Mouse (Mus musculus) hindbrain, embryonic 16.5 days (tissue): ENCODE data around the gene Crtac1. TPM values are rescaled to one million over a fixed set of nuclear protein-coding genes. Genes with fewer than 3 reads are reported as not detected.

Source experiments
- ATAC-seq: fragments of 200-750 bp; cut with Nextera tagmentation; 2 replicates; pipeline ENCODE4 v1.8.0; 2017; ENCODE audit warnings: moderate TSS enrichment, moderate library complexity
- H3K27ac ChIP-seq: fragments of 300-500 bp; sonication (generic); 2 replicates; pipeline ENCODE4 v1.5.1; 2014; ENCODE audit warnings: low read depth, mild to moderate bottlenecking, control low read depth, low read length, moderate library complexity
- H3K27me3 ChIP-seq: fragments of 300-500 bp; sonication (generic); replicated peaks from 2 replicates; pipeline ENCODE4 v1.6.1; 2014; ENCODE audit warnings: low read length; ENCODE audit not compliant: control insufficient read depth, insufficient read depth
- H3K36me3 ChIP-seq: fragments of 300-500 bp; sonication (generic); 2 replicates; pipeline ENCODE4 v1.6.1; 2014; ENCODE audit warnings: mild to moderate bottlenecking, low read length, moderate library complexity, mixed read lengths; ENCODE audit not compliant: control insufficient read depth, insufficient read depth
- H3K4me1 ChIP-seq: fragments of 300-500 bp; sonication (generic); 2 replicates; pipeline ENCODE4 v1.6.1; 2014; ENCODE audit warnings: low read depth, low read length; ENCODE audit not compliant: control insufficient read depth, insufficient read depth
- H3K4me2 ChIP-seq: fragments of 300-500 bp; sonication (generic); 2 replicates; pipeline ENCODE4 v1.6.1; 2014; ENCODE audit warnings: mild to moderate bottlenecking, low read length, control low read depth, moderate library complexity
- H3K4me3 ChIP-seq: fragments of 300-500 bp; sonication (generic); 2 replicates; pipeline ENCODE4 v1.5.1; 2014; ENCODE audit warnings: mild to moderate bottlenecking, low read length, control low read depth, moderate library complexity
- H3K9ac ChIP-seq: fragments of 300-500 bp; sonication (generic); 2 replicates; pipeline ENCODE4 v1.6.1; 2014; ENCODE audit warnings: low read depth, mild to moderate bottlenecking, control low read depth, low read length, moderate library complexity
- H3K9me3 ChIP-seq: fragments of 300-500 bp; sonication (generic); 2 replicates; pipeline ENCODE4 v1.6.1; 2014; ENCODE audit warnings: mild to moderate bottlenecking, low read length, moderate library complexity; ENCODE audit not compliant: control insufficient read depth
- WGBS: fragments of 180-500 bp; shearing (Covaris S2); extraction: QIAGEN DNeasy Blood & Tissue Kit; methylation state at CpG from one replicate; pipeline ENCODE4 v1.1.7; 2014; 5-methylcytosine and 5-hydroxymethylcytosine counted together
- polyA plus RNA-seq: library from polyadenylated mRNA; unstranded; fragments of >200 nt; fragmentation: Nextera tagmentation; extraction: Ambion mirVana; gene quantifications from 2 replicates; pipeline ENCODE4 v1.2.1, GENCODE M21; 2015

The Crtac1 gene
- polyA plus RNA-seq, 1 experiment from 2014 or later: 50.2 TPM

DNA sequence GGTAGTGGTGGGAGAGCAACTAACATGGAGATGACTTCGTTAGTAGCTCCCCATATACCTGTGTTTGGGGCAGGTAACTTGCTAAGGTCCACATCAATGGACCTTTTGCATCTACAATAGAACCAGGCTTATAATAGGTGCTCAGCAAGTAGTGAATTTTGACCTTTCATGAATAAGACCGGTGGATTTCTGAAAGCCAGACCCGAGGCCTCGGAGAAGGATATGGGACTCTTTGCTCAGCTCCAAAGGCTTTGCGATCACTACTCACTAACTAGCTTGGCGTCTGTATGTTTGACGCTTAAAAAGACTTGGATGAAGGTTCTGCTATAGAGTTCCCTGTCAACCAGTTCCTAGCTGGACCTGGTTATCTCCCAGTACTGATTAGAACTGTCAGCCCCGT, 1.2 kb upstream of the Crtac1 start:
- Histone ChIP-seq H3K4me1 (peaks cover 17% of the 10 kb centered on the region), H3K9ac (peak overlapping the region; percentile 89), H3K4me2 (peak overlapping the region; percentile 85), H3K27me3 (no peaks in the 10 kb centered on the region; the same call in 1 of the 2 replicates), H3K36me3 (no peaks in the 10 kb centered on the region), H3K27ac (peak overlapping the region; percentile 90), H3K9me3 (no peaks in the 10 kb centered on the region), H3K4me3 (peak overlapping the region; percentile 62)
- WGBS: 47% methylated on average over 8 of the region's 8 CpGs
- no peak for ATAC-seq

DNA sequence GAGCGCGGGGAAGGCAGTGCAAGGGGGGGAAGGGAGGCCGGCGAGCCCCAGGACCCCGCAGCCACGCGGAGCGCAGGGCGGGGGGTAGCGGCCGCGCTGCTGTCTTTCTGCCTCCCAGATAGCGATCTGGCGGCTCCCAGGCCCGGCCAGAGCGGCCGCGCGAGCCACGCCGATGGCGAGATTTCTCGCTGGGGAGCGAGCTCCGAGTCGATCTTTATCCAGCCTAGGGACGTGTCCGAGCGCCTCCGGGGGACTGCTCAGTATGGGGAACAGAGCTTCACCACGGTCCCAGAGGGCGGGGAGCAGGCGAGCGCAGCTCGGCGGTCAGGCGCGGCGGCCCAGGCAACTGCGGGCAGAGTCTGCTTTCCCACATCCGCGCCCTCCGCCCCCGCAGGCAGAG, 608 bp upstream of the Crtac1 start:
- ATAC-seq: peak; percentile 77

DNA sequence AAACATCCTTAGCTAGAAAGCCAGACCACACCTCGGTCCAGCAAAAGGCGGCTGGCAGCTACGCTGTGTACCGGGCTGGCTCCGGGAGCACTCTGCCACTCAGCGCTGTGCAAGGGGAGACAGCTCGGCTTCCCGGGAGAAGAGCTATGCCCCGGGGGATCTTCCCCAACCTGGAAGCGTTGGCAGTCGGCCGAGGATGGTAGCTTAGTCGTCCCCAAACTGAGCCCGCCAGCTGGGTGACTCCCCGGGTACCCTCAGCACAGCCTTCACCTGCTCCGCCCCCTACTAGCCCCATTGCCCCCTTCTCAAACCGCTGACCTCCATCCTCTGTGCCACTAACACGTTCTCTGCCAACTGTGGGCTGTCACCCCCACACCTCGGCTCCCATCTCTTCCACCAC, 602 bp downstream of the Crtac1 start:
- H3K27ac ChIP-seq: no peak overlapping the region
- ATAC-seq: peak; percentile 28

More for the DNA sequence above, 608 bp upstream of the Crtac1 start:
- H3K4me1 ChIP-seq: peaks cover 17% of the 10 kb centered on the region
- H3K36me3 ChIP-seq: no peaks in the 10 kb centered on the region
- H3K27me3 ChIP-seq: no peaks in the 10 kb centered on the region; the same call in 1 of the 2 replicates
- peak overlapping the region; percentile 62 for H3K4me3 ChIP-seq
- peak overlapping the region; percentile 90 for H3K27ac ChIP-seq
- peak overlapping the region; percentile 89 for H3K9ac ChIP-seq
- under 1% methylated on average over 32 of the region's 44 CpGs for WGBS
- no peaks in the 10 kb centered on the region for H3K9me3 ChIP-seq
- H3K4me2 ChIP-seq: peak overlapping the region; percentile 85

DNA sequence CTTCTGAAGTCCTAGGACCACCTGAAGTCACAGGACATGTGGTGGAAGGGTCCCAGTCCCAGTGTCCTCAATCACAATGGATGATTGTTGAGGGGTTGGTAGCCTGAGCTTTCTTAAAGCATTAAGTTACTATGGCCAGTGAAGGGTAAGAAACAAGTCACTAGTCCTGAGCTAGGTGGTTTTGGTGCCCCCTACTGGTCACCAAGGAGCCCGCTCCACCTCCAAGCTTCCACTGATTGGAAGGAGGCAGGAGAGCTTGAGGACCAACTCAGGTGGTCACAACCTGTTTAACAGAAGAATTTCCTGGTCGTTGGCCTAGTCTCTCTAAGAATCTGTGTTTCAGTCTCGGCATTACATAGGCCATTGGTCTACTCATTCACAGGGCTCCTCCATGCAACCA, 2.2 kb downstream of the Crtac1 start:
- no peaks in the 10 kb centered on the region for H3K9me3 ChIP-seq
- no peak overlapping the region for H3K9ac ChIP-seq
- no peak overlapping the region for H3K4me3 ChIP-seq
- no peaks in the 10 kb centered on the region; the same call in 1 of the 2 replicates for H3K27me3 ChIP-seq
- H3K4me1 ChIP-seq: peaks cover 22% of the 10 kb centered on the region
- no peak overlapping the region for H3K27ac ChIP-seq
- 19% methylated on average over 3 of the region's 3 CpGs for WGBS
- no peaks in the 10 kb centered on the region for H3K36me3 ChIP-seq
- ATAC-seq: no peak
- H3K4me2 ChIP-seq: no peak overlapping the region

More for the DNA sequence above, 602 bp downstream of the Crtac1 start:
- no peaks in the 10 kb centered on the region for H3K36me3 ChIP-seq
- no peaks in the 10 kb centered on the region for H3K9me3 ChIP-seq
- 3% methylated on average over 17 of the region's 19 CpGs for WGBS
- no peaks in the 10 kb centered on the region; the same call in 1 of the 2 replicates for H3K27me3 ChIP-seq
- H3K4me2 ChIP-seq: peak overlapping the region; percentile 85
- peak overlapping the region; percentile 89 for H3K9ac ChIP-seq
- peak overlapping the region; percentile 62 for H3K4me3 ChIP-seq
- H3K4me1 ChIP-seq: peaks cover 21% of the 10 kb centered on the region

DNA sequence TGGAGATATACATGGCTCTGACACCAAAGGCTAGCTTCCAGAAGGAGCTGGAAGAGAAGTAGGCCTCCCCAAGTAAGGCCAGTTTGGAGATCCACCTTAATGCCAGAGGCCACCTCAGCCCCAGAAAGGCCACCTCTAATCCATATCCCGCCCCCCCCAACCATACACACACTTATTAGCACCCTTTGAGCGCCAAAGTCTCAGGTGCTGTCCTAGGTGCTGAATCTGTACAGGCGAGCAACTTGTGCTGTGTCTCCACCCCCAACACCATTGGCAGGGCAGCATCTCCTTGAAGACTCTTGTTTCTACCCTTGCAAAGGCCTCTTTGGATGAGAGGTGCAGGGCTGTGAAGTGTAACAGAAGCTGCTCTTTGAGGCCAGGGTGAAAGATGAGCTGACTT, 6.4 kb downstream of the Crtac1 start:
- ATAC-seq: no peak
- peaks cover 5% of the 10 kb centered on the region for H3K4me1 ChIP-seq
- no peak overlapping the region for H3K4me2 ChIP-seq
- no peaks in the 10 kb centered on the region for H3K36me3 ChIP-seq
- no peak overlapping the region for H3K27ac ChIP-seq
- no peaks in the 10 kb centered on the region; the same call in 1 of the 2 replicates for H3K27me3 ChIP-seq
- no peak overlapping the region for H3K9ac ChIP-seq
- 20% methylated on average over 3 of the region's 3 CpGs for WGBS
- H3K4me3 ChIP-seq: no peak overlapping the region
- H3K9me3 ChIP-seq: no peaks in the 10 kb centered on the region

DNA sequence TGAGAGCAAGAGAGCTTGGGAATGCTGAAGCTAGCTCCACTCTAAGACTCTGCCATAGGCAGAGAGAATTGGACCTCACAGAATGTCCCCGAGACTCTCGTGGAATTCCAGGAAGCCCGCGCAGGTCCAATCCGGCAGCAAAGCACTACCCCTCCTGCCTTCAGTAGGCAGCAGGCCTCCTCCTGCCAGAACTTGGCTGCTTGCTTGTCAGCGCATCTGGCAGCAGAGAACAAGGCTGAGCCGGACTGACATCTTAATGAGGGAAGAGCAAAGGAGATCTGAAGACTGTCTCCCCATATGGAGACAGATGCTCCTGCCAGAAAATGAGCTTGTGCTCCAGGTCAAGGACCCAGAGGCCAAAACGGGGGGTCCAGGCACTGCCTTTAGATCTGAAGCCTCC, 16.5 kb downstream of the Crtac1 start:
- 66% methylated on average over 8 of the region's 8 CpGs for WGBS
- Histone ChIP-seq H3K4me2 (no peak overlapping the region), H3K27ac (no peak overlapping the region), H3K9me3 (no peaks in the 10 kb centered on the region), H3K9ac (no peak overlapping the region), H3K4me3 (no peak overlapping the region), H3K36me3 (no peaks in the 10 kb centered on the region), H3K27me3 (no peaks in the 10 kb centered on the region), H3K4me1 (0 out of 2 replicates have a peak, but pooled peaks cover under 1% of the 10 kb centered on the region)
- ATAC-seq: peak; percentile 42

DNA sequence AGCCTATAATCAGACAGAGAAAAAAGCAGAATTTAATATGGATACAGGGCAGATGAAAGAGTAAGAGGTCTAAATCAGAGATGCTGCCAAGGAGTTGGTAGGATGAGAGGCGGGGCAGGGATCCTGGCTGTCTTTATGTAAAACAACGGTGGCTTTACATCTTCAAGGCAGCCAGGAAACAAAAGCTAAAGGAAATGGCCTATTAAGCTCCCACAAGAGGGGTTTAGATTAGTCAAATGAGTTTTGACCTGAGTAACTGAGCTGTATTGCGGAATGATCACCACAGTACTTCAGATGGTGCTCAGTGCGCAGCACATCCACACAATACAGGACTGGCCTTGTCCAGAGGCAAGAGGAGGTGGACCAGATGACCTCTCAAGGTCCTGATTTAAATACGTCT, 21.7 kb downstream of the Crtac1 start:
- Histone ChIP-seq H3K4me3 (no peak overlapping the region), H3K9ac (no peak overlapping the region), H3K36me3 (no peaks in the 10 kb centered on the region), H3K9me3 (no peaks in the 10 kb centered on the region), H3K27ac (no peak overlapping the region), H3K27me3 (no peaks in the 10 kb centered on the region), H3K4me2 (peak overlapping the region; percentile 57; the same call in 1 of the 2 replicates), H3K4me1 (peaks cover 16% of the 10 kb centered on the region)
- no peak for ATAC-seq
- 43% methylated on average over 5 of the region's 5 CpGs for whole genome bisulfite sequencing

DNA sequence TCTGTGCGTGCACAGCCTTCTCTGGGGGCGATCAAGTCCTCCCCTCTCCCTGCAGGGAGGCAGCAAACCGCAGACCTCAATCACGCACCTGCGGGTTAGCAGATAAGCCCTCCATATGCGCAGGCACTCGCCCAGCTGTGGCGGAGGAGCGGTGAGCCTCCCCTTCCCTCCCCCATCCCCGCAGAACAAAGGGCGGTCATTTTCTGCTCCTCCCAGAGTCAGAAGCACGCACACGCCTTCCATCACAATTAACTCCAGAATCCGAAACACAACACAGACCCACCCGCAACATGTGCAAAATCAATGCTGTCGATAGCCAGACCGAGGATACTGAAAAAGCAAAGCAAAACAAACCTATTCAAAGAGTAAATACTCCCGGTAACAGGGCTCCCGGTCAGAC, 22.4 kb downstream of the Crtac1 start:
- 0% methylated on average over 19 of the region's 19 CpGs for WGBS
- peak; percentile 79 for ATAC-seq
- no peaks in the 10 kb centered on the region for H3K27me3 ChIP-seq
- H3K4me1 ChIP-seq: peaks cover 16% of the 10 kb centered on the region
- H3K4me3 ChIP-seq: peak overlapping the region; percentile 21
- peak overlapping the region; percentile 55; the same call in 1 of the 2 replicates for H3K27ac ChIP-seq
- peak overlapping the region; percentile 57 for H3K4me2 ChIP-seq
- H3K9me3 ChIP-seq: no peaks in the 10 kb centered on the region
- H3K9ac ChIP-seq: peak overlapping the region; percentile 59
- H3K36me3 ChIP-seq: no peaks in the 10 kb centered on the region

DNA sequence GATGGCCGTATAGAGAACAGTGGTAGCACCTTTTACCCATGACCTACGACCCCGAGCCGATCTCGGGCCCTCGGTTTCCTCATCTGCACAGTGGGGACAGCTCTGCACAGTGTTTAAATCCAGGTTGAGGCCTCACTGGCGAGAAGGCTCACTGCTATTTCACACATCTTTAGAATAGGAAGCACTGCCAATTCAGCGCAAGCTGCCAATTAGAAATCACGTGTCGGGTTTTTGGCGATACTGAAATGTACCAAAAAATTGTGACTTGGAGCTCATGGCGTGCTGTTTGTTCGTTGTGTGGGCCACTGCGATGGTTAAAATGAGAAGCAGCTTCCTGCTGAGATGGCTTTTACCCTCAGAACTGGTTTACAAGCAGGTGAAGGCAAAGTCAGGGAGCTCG, 27.2 kb downstream of the Crtac1 start:
- Histone ChIP-seq H3K4me3 (no peak overlapping the region), H3K36me3 (no peaks in the 10 kb centered on the region), H3K9me3 (no peaks in the 10 kb centered on the region), H3K27ac (no peak overlapping the region), H3K9ac (no peak overlapping the region), H3K4me2 (no peak overlapping the region), H3K4me1 (peaks cover 9% of the 10 kb centered on the region), H3K27me3 (no peaks in the 10 kb centered on the region)
- no peak for ATAC-seq
- 85% methylated on average over 15 of the region's 15 CpGs for WGBS

DNA sequence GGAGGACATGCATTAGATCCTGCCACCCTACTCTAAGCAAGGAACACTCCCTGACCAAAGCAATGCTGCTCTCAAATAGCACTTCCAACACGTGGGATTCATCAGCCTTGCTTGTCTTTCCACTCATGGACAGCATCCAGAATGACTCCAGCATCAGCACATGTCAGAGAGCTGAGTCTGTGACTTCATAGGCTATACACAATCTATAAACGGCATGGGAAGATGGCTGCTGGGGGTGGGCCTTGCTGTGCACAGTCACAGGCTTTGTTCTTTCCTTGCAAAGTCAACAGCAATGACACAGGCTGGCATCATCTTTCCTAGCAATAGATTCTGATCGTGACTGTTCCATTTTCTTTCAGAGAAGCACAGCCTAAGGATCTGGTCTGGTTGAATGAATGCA, 31.6 kb downstream of the Crtac1 start:
- no peak overlapping the region for H3K4me2 ChIP-seq
- H3K27ac ChIP-seq: no peak overlapping the region
- 58% methylated on average over 3 of the region's 3 CpGs for WGBS
- ATAC-seq: no peak
- no peak overlapping the region for H3K4me3 ChIP-seq
- H3K9me3 ChIP-seq: no peaks in the 10 kb centered on the region
- H3K4me1 ChIP-seq: no peaks in the 10 kb centered on the region
- no peaks in the 10 kb centered on the region for H3K36me3 ChIP-seq
- H3K9ac ChIP-seq: no peak overlapping the region
- no peaks in the 10 kb centered on the region for H3K27me3 ChIP-seq
